12 mouse cellular contexts compared by ENCODE assay signal in genomic region chr10:127077515-127077914, GRCm38 (mm10). TPM values are rescaled to one million over a fixed set of nuclear protein-coding genes. Genes with fewer than 3 reads are reported as not detected.
DNase-seq lines count a peak whose midpoint lies in the region; ATAC-seq and TF ChIP-seq lines count a peak whose summit lies in the region.
"Had no signal": no experiment of that assay in that cellular context is flagged by ENCODE, and none has a peak within 500 bp of the region (broad histone marks: within the 10 kb centered on the region; RNA-seq: fewer than 3 reads in every experiment).

No protein-coding gene starts in this region.

- peak overlapping the region; percentile 85 for H3K4me3 ChIP-seq in left cerebral cortex, adult 2 months
- no peak overlapping the region for H3K4me3 ChIP-seq in forebrain, embryonic 11.5 days (ENCODE audit: low read depth, low read length)
- peak overlapping the region; percentile 72 for H3K4me3 ChIP-seq in hindbrain, postnatal 0 days (ENCODE audit: low read length)
- H3K4me3 ChIP-seq in neural tube, embryonic 15.5 days (replicated peaks) = peak overlapping the region; percentile 81
- H3K4me3 ChIP-seq: stomach, embryonic 15.5 days had no signal

- no peak overlapping the region; the same call in 1 of the 2 replicates for H3K4me2 ChIP-seq in forebrain, embryonic 11.5 days (ENCODE audit: low read depth, low read length, severe bottlenecking)
- H3K4me2 ChIP-seq in hindbrain, postnatal 0 days (ENCODE audit: low read depth, low read length) = peak overlapping the region; percentile 87
- peak overlapping the region; percentile 93 for H3K4me2 ChIP-seq in neural tube, embryonic 15.5 days

- no peak for TF ChIP-seq CTCF in left cerebral cortex, adult 2 months (IDR thresholded peaks at IDR 0.05)
- TF ChIP-seq CTCF in hindbrain, postnatal 0 days (IDR thresholded peaks at IDR 0.05; ENCODE audit: low read depth) = no peak

- peak in 1 of 2 experiments; percentile 51 for DNase-seq in left cerebral cortex, adult 2 months (ENCODE audit: extremely low spot score in 1 of 2, low spot score in 2 of 2)
- no peak for DNase-seq in left cerebral cortex, postnatal 4 days
- peak; percentile 47 for DNase-seq in forebrain, embryonic 11.5 days (ENCODE audit: low spot score)
- peak; percentile 21 for DNase-seq in hindbrain, postnatal 0 days (ENCODE audit: low spot score)
- no peak for DNase-seq in Muller cell, postnatal 12 days (ENCODE audit: inconsistent ontology term)
- no peak for DNase-seq in embryo, embryonic 10 days (ENCODE audit: low spot score)
- no peak for DNase-seq in liver
- DNase-seq: kidney, adult 18-20 months; thymus, postnatal 25 days had no signal

- intact Hi-C loops in left cerebral cortex, adult 2 months (cut with DNase I) = no loop called here
- intact Hi-C loops in left cerebral cortex, postnatal 4 days (cut with DNase I) = no loop called here

- peak overlapping the region; percentile 96 for H3K27ac ChIP-seq in left cerebral cortex, adult 2 months
- H3K27ac ChIP-seq in forebrain, embryonic 11.5 days (ENCODE audit: low read depth, low read length) = no peak overlapping the region
- peak overlapping the region; percentile 87 for H3K27ac ChIP-seq in hindbrain, postnatal 0 days
- H3K27ac ChIP-seq in neural tube, embryonic 15.5 days (replicated peaks) = peak overlapping the region; percentile 91
- H3K27ac ChIP-seq: stomach, embryonic 15.5 days had no signal

- no peak overlapping the region for H3K9ac ChIP-seq in forebrain, embryonic 11.5 days (ENCODE audit: low read length)
- peak overlapping the region; percentile 40 for H3K9ac ChIP-seq in hindbrain, postnatal 0 days (replicated peaks; ENCODE audit: low read length)
- H3K9ac ChIP-seq in neural tube, embryonic 15.5 days (replicated peaks) = peak overlapping the region; percentile 42
- H3K9ac ChIP-seq: stomach, embryonic 15.5 days had no signal

- no peaks in the 10 kb centered on the region for H3K36me3 ChIP-seq in forebrain, embryonic 11.5 days (ENCODE audit: control insufficient read depth, insufficient read depth, low read length)
- H3K36me3 ChIP-seq in hindbrain, postnatal 0 days (ENCODE audit: insufficient read depth, low read length) = no peaks in the 10 kb centered on the region
- H3K36me3 ChIP-seq in neural tube, embryonic 15.5 days = no peaks in the 10 kb centered on the region
- H3K36me3 ChIP-seq: stomach, embryonic 15.5 days had no signal

- no peak for ATAC-seq in forebrain, embryonic 11.5 days (replicated peaks; ENCODE audit: low FRiP score)
- no peak for ATAC-seq in hindbrain, postnatal 0 days
- ATAC-seq in neural tube, embryonic 15.5 days (ENCODE audit: low FRiP score) = no peak

- H3K4me1 ChIP-seq in forebrain, embryonic 11.5 days (replicated peaks; ENCODE audit: control insufficient read depth, insufficient read depth, low read length) = peaks cover 27% of the 10 kb centered on the region; the same call in 1 of the 2 replicates
- H3K4me1 ChIP-seq in hindbrain, postnatal 0 days (ENCODE audit: insufficient read depth, low read length) = peaks cover 20% of the 10 kb centered on the region
- H3K4me1 ChIP-seq in neural tube, embryonic 15.5 days = peaks cover 47% of the 10 kb centered on the region

- 3% methylated on average over 10 of the region's 10 CpGs for WGBS in forebrain, embryonic 11.5 days
- 3% methylated on average over 10 of the region's 10 CpGs for WGBS in hindbrain, postnatal 0 days
- 5% methylated on average over 10 of the region's 10 CpGs for WGBS in neural tube, embryonic 15.5 days

- H3K27me3 ChIP-seq in forebrain, embryonic 11.5 days (ENCODE audit: control insufficient read depth, insufficient read depth, low read length) = peaks cover 42% of the 10 kb centered on the region
- no peaks in the 10 kb centered on the region for H3K27me3 ChIP-seq in hindbrain, postnatal 0 days (ENCODE audit: insufficient read depth, low read length)
- 0 out of 2 replicates have a peak, but pooled peaks cover 5% of the 10 kb centered on the region for H3K27me3 ChIP-seq in neural tube, embryonic 15.5 days (replicated peaks)

- H3K9me3 ChIP-seq in forebrain, embryonic 11.5 days (ENCODE audit: control insufficient read depth, low read length) = no peaks in the 10 kb centered on the region
- no peaks in the 10 kb centered on the region for H3K9me3 ChIP-seq in hindbrain, postnatal 0 days (ENCODE audit: low read length)
- H3K9me3 ChIP-seq in neural tube, embryonic 15.5 days (replicated peaks) = no peaks in the 10 kb centered on the region
- H3K9me3 ChIP-seq: stomach, embryonic 15.5 days had no signal

RNA-seq across cellular contexts. Expression of gene Agap2, which starts 2.4 kb away (rescaled TPM):
- total RNA-seq in left cerebral cortex, adult 2 months (2021) = 100 to 1,000 TPM; 627 to 694 TPM
- total RNA-seq in left cerebral cortex, postnatal 4 days (2021) = 100 to 1,000 TPM; 384 to 394 TPM
- polyA plus RNA-seq in forebrain, embryonic 11.5 days (2014; fragmentation: Nextera tagmentation; extraction: Ambion mirVana) = 0.47 and 0.64 TPM in 2 replicates
- 229 and 238 TPM in 2 replicates for total RNA-seq in hindbrain, postnatal 0 days (2014; rRNA removed)
- 4.1 and 4.9 TPM in 2 replicates for polyA plus RNA-seq in hindbrain, postnatal 0 days (2015; fragmentation: Nextera tagmentation; extraction: Ambion mirVana)
- 4.6 and 5.3 TPM in 2 replicates for polyA plus RNA-seq in neural tube, embryonic 15.5 days (2015; fragmentation: Nextera tagmentation; extraction: Ambion mirVana)

RNA-seq across cellular contexts. Expression of gene Tspan31, which starts 7.5 kb away (rescaled TPM):
- 10 to 100 TPM; 63.7 to 64.4 TPM for total RNA-seq in left cerebral cortex, adult 2 months (2021)
- 10 to 100 TPM; 49.9 to 54.4 TPM for total RNA-seq in left cerebral cortex, postnatal 4 days (2021)
- 144 and 159 TPM in 2 replicates for polyA plus RNA-seq in forebrain, embryonic 11.5 days (2014; fragmentation: Nextera tagmentation; extraction: Ambion mirVana)
- total RNA-seq in hindbrain, postnatal 0 days (2014; rRNA removed) = 113 and 129 TPM in 2 replicates
- polyA plus RNA-seq in hindbrain, postnatal 0 days (2015; fragmentation: Nextera tagmentation; extraction: Ambion mirVana) = 105 and 107 TPM in 2 replicates
- polyA plus RNA-seq in neural tube, embryonic 15.5 days (2015; fragmentation: Nextera tagmentation; extraction: Ambion mirVana) = 108 and 123 TPM in 2 replicates

RNA-seq across cellular contexts. Expression of gene Cdk4, which starts 14.2 kb away (rescaled TPM):
- total RNA-seq in left cerebral cortex, adult 2 months (2021) = 10 to 100 TPM; 74.4 to 75.2 TPM
- 100 to 1,000 TPM; 211 to 221 TPM for total RNA-seq in left cerebral cortex, postnatal 4 days (2021)
- 2,945 and 3,022 TPM in 2 replicates for polyA plus RNA-seq in forebrain, embryonic 11.5 days (2014; fragmentation: Nextera tagmentation; extraction: Ambion mirVana)
- 483 and 524 TPM in 2 replicates for total RNA-seq in hindbrain, postnatal 0 days (2014; rRNA removed)
- polyA plus RNA-seq in hindbrain, postnatal 0 days (2015; fragmentation: Nextera tagmentation; extraction: Ambion mirVana) = 519 and 563 TPM in 2 replicates
- 551 and 796 TPM in 2 replicates for polyA plus RNA-seq in neural tube, embryonic 15.5 days (2015; fragmentation: Nextera tagmentation; extraction: Ambion mirVana)

RNA-seq across cellular contexts. Expression of gene March9, which starts 17.5 kb away (rescaled TPM):
- total RNA-seq in left cerebral cortex, adult 2 months (2021) = 10 to 100 TPM; 18.1 to 22.5 TPM
- 10 to 100 TPM; 75.1 to 76.5 TPM for total RNA-seq in left cerebral cortex, postnatal 4 days (2021)
- 2.7 and 3.7 TPM in 2 replicates for polyA plus RNA-seq in forebrain, embryonic 11.5 days (2014; fragmentation: Nextera tagmentation; extraction: Ambion mirVana)
- 78.3 and 80.1 TPM in 2 replicates for total RNA-seq in hindbrain, postnatal 0 days (2014; rRNA removed)
- polyA plus RNA-seq in hindbrain, postnatal 0 days (2015; fragmentation: Nextera tagmentation; extraction: Ambion mirVana) = 6.7 and 7.0 TPM in 2 replicates
- polyA plus RNA-seq in neural tube, embryonic 15.5 days (2015; fragmentation: Nextera tagmentation; extraction: Ambion mirVana) = 5.9 and 7.4 TPM in 2 replicates

RNA-seq across cellular contexts. Expression of gene Cyp27b1, which starts 29.5 kb away (rescaled TPM):
- total RNA-seq in left cerebral cortex, adult 2 months (2021) = under 1 TPM; 0.36 to 0.77 TPM
- under 1 TPM; 0.70 to 0.84 TPM for total RNA-seq in left cerebral cortex, postnatal 4 days (2021)
- polyA plus RNA-seq in forebrain, embryonic 11.5 days (2014; fragmentation: Nextera tagmentation; extraction: Ambion mirVana) = 0.23 TPM in 1 of 2 replicates, not detected in the other
- total RNA-seq in hindbrain, postnatal 0 days (2014; rRNA removed) = 0.26 and 0.58 TPM in 2 replicates
- polyA plus RNA-seq in hindbrain, postnatal 0 days (2015; fragmentation: Nextera tagmentation; extraction: Ambion mirVana) = not detected in 2 replicates
- polyA plus RNA-seq in neural tube, embryonic 15.5 days (2015; fragmentation: Nextera tagmentation; extraction: Ambion mirVana) = 0.11 and 0.14 TPM in 2 replicates
- polyA plus RNA-seq: limb, embryonic 11.5 days had no signal

Comparison
In these comparisons a context has a peak if more than half of its experiments do, and no peak if none do; other contexts are left out.
1. DNase-seq: peak in forebrain, embryonic 11.5 days (single experiment) and hindbrain, postnatal 0 days (single experiment); none in left cerebral cortex, postnatal 4 days (single experiment), Muller cell, postnatal 12 days (single experiment), embryo, embryonic 10 days (single experiment) and liver (single experiment).